Comparison of ENCODE assay signal across 11 mouse cellular contexts in the genomic region with DNA sequence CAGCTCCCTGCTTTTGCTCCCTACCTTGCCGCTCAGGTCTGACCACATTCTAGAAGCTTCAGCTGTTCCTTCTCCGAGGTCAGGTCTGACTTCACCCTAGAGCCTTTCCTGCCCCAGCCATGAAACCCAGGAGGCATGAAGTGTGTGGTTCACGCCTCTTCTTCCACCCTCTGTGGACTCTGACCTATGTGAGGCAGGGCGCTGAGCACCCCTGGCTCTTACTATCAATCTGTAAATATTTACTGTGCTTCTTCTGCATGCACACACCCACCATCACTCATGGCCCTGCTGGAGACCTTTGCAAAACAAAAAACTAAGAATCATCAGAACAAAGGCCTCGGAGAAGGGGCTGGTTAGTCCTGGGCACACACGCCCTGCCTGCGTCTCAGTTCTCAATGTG. TPM values are rescaled to one million over a fixed set of nuclear protein-coding genes. Genes with fewer than 3 reads are reported as not detected.
DNase-seq lines count a peak whose midpoint lies in the region; ATAC-seq and TF ChIP-seq lines count a peak whose summit lies in the region.
"Had no signal": no experiment of that assay in that cellular context is flagged by ENCODE, and none has a peak within 500 bp of the region (broad histone marks: within the 10 kb centered on the region; RNA-seq: fewer than 3 reads in every experiment).

No protein-coding gene starts in this region.

- H3K27ac ChIP-seq in hindbrain, embryonic 12.5 days = 0 out of 2 replicates have a peak overlapping the region, but pooled peaks have one; percentile 44
- H3K27ac ChIP-seq in hindbrain, postnatal 0 days = no peak overlapping the region
- peak overlapping the region; percentile 77 for H3K27ac ChIP-seq in liver, embryonic 16.5 days (ENCODE audit: low read length)
- H3K27ac ChIP-seq: midbrain, embryonic 15.5 days had no signal

- no peak overlapping the region for H3K9ac ChIP-seq in hindbrain, embryonic 12.5 days
- H3K9ac ChIP-seq in hindbrain, postnatal 0 days (replicated peaks; ENCODE audit: low read length) = no peak overlapping the region
- H3K9ac ChIP-seq in liver, embryonic 16.5 days (ENCODE audit: low read depth, low read length) = no peak overlapping the region
- H3K9ac ChIP-seq: midbrain, embryonic 15.5 days had no signal

- no peak overlapping the region for H3K4me3 ChIP-seq in hindbrain, embryonic 12.5 days
- H3K4me3 ChIP-seq in hindbrain, postnatal 0 days (ENCODE audit: low read length) = no peak overlapping the region
- peak overlapping the region; percentile 41 for H3K4me3 ChIP-seq in liver, embryonic 16.5 days (ENCODE audit: low read depth, low read length)
- H3K4me3 ChIP-seq: midbrain, embryonic 15.5 days had no signal

- 61% methylated on average over 7 of the region's 7 CpGs for WGBS in hindbrain, embryonic 12.5 days
- WGBS in hindbrain, postnatal 0 days = 70% methylated on average over 7 of the region's 7 CpGs
- 51% methylated on average over 7 of the region's 7 CpGs for WGBS in liver, embryonic 16.5 days (ENCODE audit: insufficient replicate concordance)

- no peaks in the 10 kb centered on the region for H3K9me3 ChIP-seq in hindbrain, embryonic 12.5 days (replicated peaks)
- no peaks in the 10 kb centered on the region for H3K9me3 ChIP-seq in hindbrain, postnatal 0 days (ENCODE audit: low read length)
- H3K9me3 ChIP-seq in liver, embryonic 16.5 days (replicated peaks; ENCODE audit: control insufficient read depth, low read length) = no peaks in the 10 kb centered on the region
- H3K9me3 ChIP-seq: midbrain, embryonic 15.5 days had no signal

- H3K4me1 ChIP-seq in hindbrain, embryonic 12.5 days = peaks cover 31% of the 10 kb centered on the region
- H3K4me1 ChIP-seq in hindbrain, postnatal 0 days (ENCODE audit: insufficient read depth, low read length) = peaks cover 11% of the 10 kb centered on the region
- H3K4me1 ChIP-seq in liver, embryonic 16.5 days (ENCODE audit: control insufficient read depth, low read depth, low read length) = peaks cover 4% of the 10 kb centered on the region; the same call in 1 of the 2 replicates

- no peak for ATAC-seq in hindbrain, embryonic 12.5 days (ENCODE audit: low FRiP score)
- ATAC-seq in hindbrain, postnatal 0 days = no peak
- ATAC-seq in liver, embryonic 16.5 days (ENCODE audit: low read depth) = peak; percentile 89
- ATAC-seq: midbrain, embryonic 15.5 days had no signal

- H3K36me3 ChIP-seq in hindbrain, embryonic 12.5 days = no peaks in the 10 kb centered on the region
- no peaks in the 10 kb centered on the region for H3K36me3 ChIP-seq in hindbrain, postnatal 0 days (ENCODE audit: insufficient read depth, low read length)
- no peaks in the 10 kb centered on the region for H3K36me3 ChIP-seq in liver, embryonic 16.5 days (ENCODE audit: control insufficient read depth, insufficient read depth)
- H3K36me3 ChIP-seq: midbrain, embryonic 15.5 days had no signal

- H3K27me3 ChIP-seq in hindbrain, embryonic 12.5 days = no peaks in the 10 kb centered on the region
- H3K27me3 ChIP-seq in hindbrain, postnatal 0 days (ENCODE audit: insufficient read depth, low read length) = no peaks in the 10 kb centered on the region
- H3K27me3 ChIP-seq in liver, embryonic 16.5 days (ENCODE audit: control insufficient read depth, insufficient read depth, low read depth, low read length) = no peaks in the 10 kb centered on the region
- H3K27me3 ChIP-seq: midbrain, embryonic 15.5 days had no signal

- no peak for DNase-seq in hindbrain, postnatal 0 days (ENCODE audit: low spot score)
- DNase-seq in ES-CJ7 (ENCODE audit: low read depth, low spot score) = peak; percentile 92
- peak; percentile 64 for DNase-seq in kidney, adult 9 months
- no peak for DNase-seq in ovary, adult 18-20 months (ENCODE audit: low spot score)
- no peak for DNase-seq in gastrocnemius, postnatal 4 days (ENCODE audit: low spot score in 2 of 2)
- DNase-seq in frontal cortex, postnatal 10 days (ENCODE audit: low spot score in 2 of 2) = no peak
- DNase-seq: cerebellum, adult 9-10 months; heart, postnatal 14 days had no signal

- TF ChIP-seq CTCF in hindbrain, postnatal 0 days (IDR thresholded peaks at IDR 0.05; ENCODE audit: low read depth) = no peak

- H3K4me2 ChIP-seq in hindbrain, embryonic 12.5 days (replicated peaks) = no peak overlapping the region
- no peak overlapping the region for H3K4me2 ChIP-seq in hindbrain, postnatal 0 days (ENCODE audit: low read depth, low read length)
- peak overlapping the region; percentile 45; the same call in 1 of the 2 replicates for H3K4me2 ChIP-seq in liver, embryonic 16.5 days (ENCODE audit: low read depth, low read length)
- H3K4me2 ChIP-seq: midbrain, embryonic 15.5 days had no signal

RNA-seq across cellular contexts. Expression of gene Rbfox2, which starts 31.6 kb away (rescaled TPM):
- 156 and 166 TPM in 2 replicates for polyA plus RNA-seq in hindbrain, embryonic 12.5 days (2016; fragmentation: Nextera tagmentation; extraction: Ambion mirVana)
- 294 and 339 TPM in 2 replicates for total RNA-seq in hindbrain, postnatal 0 days (2014; rRNA removed)
- 84.1 and 91.9 TPM in 2 replicates for polyA plus RNA-seq in hindbrain, postnatal 0 days (2015; fragmentation: Nextera tagmentation; extraction: Ambion mirVana)
- polyA plus RNA-seq in liver, embryonic 16.5 days (2015; fragmentation: Nextera tagmentation; extraction: Ambion mirVana) = 12.7 and 14.4 TPM in 2 replicates
- 100 to 1,000 TPM; 289 to 339 TPM for total RNA-seq in gastrocnemius, postnatal 4 days (2021)

Comparison
In these comparisons a context has a peak if more than half of its experiments do, and no peak if none do; other contexts are left out.
1. DNase-seq: peak in ES-CJ7 (single experiment) and kidney, adult 9 months (single experiment); none in hindbrain, postnatal 0 days (single experiment), ovary, adult 18-20 months (single experiment), gastrocnemius, postnatal 4 days (0 of 2) and frontal cortex, postnatal 10 days (0 of 2).